Mouse (Mus musculus): ENCODE measurements around the gene Uqcr11.

- no peak for TF ChIP-seq POLR2A (IDR thresholded peaks at IDR 0.05; ENCODE audit: borderline replicate concordance, insufficient read depth, low read length)
- TF ChIP-seq CTCF (IDR thresholded peaks at IDR 0.05; ENCODE audit: borderline replicate concordance, insufficient read depth, low read depth, low read length): no peak
Observed at GRCm38 (mm10) chr10:80363734-80364133, 42.9 kb downstream of the Uqcr11 start.
